10 mouse cellular contexts compared by ENCODE assay signal in genomic region chr11:118573569-118573968, GRCm38 (mm10).
DNase-seq lines count a peak whose midpoint lies in the region; TF ChIP-seq lines count a peak whose summit lies in the region.
"Had no signal": no experiment of that assay in that cellular context is flagged by ENCODE, and none has a peak within 500 bp of the region (broad histone marks: within the 10 kb centered on the region; RNA-seq: fewer than 3 reads in every experiment).

No protein-coding gene starts in this region.

- no peak overlapping the region for H3K4me3 ChIP-seq in kidney, adult 2 months (ENCODE audit: insufficient read depth, low read depth, low read length)
- H3K4me3 ChIP-seq in ES-Bruce4 (ENCODE audit: low read depth, low read length) = no peak overlapping the region
- no peak overlapping the region for H3K4me3 ChIP-seq in forebrain, embryonic 10.5 days
- H3K4me3 ChIP-seq: embryonic facial prominence, embryonic 12.5 days; limb, embryonic 15.5 days had no signal

- DNase-seq in kidney, adult 2 months = peak; percentile 27
- no peak for DNase-seq in kidney, adult 9 months
- peak; percentile 60 for DNase-seq in brain, adult 2 months (ENCODE audit: low read depth, low spot score)
- peak; percentile 78 for DNase-seq in forebrain, embryonic 10.5 days (ENCODE audit: extremely low spot score, low spot score)
- DNase-seq in layer of hippocampus, postnatal 10 days (ENCODE audit: low spot score in 2 of 2) = peak; percentile 82 to 83
- peak; percentile 85 for DNase-seq in neural tube, embryonic 10.5 days (ENCODE audit: extremely low spot score, low spot score)
- peak; percentile 32 for DNase-seq in urinary bladder, postnatal 25 days (ENCODE audit: low spot score)

- no peak for TF ChIP-seq POLR2A in kidney, adult 2 months (IDR thresholded peaks at IDR 0.05; ENCODE audit: low read depth, low read length)
- no peak for TF ChIP-seq POLR2A in ES-Bruce4 (IDR thresholded peaks at IDR 0.05; ENCODE audit: insufficient read depth, low read length)

- H3K4me1 ChIP-seq in kidney, adult 2 months (ENCODE audit: control insufficient read depth, insufficient read depth, low read length) = no peaks in the 10 kb centered on the region
- no peaks in the 10 kb centered on the region for H3K4me1 ChIP-seq in ES-Bruce4 (ENCODE audit: control insufficient read depth, insufficient read depth, low read length)
- H3K4me1 ChIP-seq in forebrain, embryonic 10.5 days = peaks cover 33% of the 10 kb centered on the region

- no peak overlapping the region for H3K27ac ChIP-seq in kidney, adult 2 months (ENCODE audit: insufficient read depth, low read depth, low read length)
- H3K27ac ChIP-seq in ES-Bruce4 (ENCODE audit: insufficient read depth, low read length) = no peak overlapping the region
- no peak overlapping the region for H3K27ac ChIP-seq in forebrain, embryonic 10.5 days
- H3K27ac ChIP-seq: embryonic facial prominence, embryonic 12.5 days; limb, embryonic 15.5 days had no signal

- no peaks in the 10 kb centered on the region for H3K36me3 ChIP-seq in kidney, adult 2 months (ENCODE audit: control insufficient read depth, insufficient read depth, low read length)
- no peaks in the 10 kb centered on the region for H3K36me3 ChIP-seq in ES-Bruce4 (ENCODE audit: control insufficient read depth, insufficient read depth, low read length, poor library complexity, severe bottlenecking)
- no peaks in the 10 kb centered on the region for H3K36me3 ChIP-seq in forebrain, embryonic 10.5 days (replicated peaks)
- H3K36me3 ChIP-seq: embryonic facial prominence, embryonic 12.5 days; limb, embryonic 15.5 days had no signal

- no peak for TF ChIP-seq EP300 in ES-Bruce4 (IDR thresholded peaks at IDR 0.05; ENCODE audit: insufficient read depth, low read depth, low read length)

- peak; percentile 62 for TF ChIP-seq CTCF in kidney, adult 2 months (conservative IDR thresholded peaks at IDR 0.05; ENCODE audit: insufficient read depth, insufficient read length, low read depth, low read length)
- peak; percentile 95 for TF ChIP-seq CTCF in ES-Bruce4 (IDR thresholded peaks at IDR 0.05; ENCODE audit: low read depth, low read length)

- 0% methylated on average over 3 of the region's 3 CpGs for WGBS in kidney, adult 2 months
- WGBS in forebrain, embryonic 10.5 days = 0% methylated on average over 3 of the region's 3 CpGs

- no peaks in the 10 kb centered on the region for H3K9me3 ChIP-seq in ES-Bruce4 (replicated peaks; ENCODE audit: control insufficient read depth, insufficient read depth, low read length, poor library complexity, severe bottlenecking)
- H3K9me3 ChIP-seq in forebrain, embryonic 10.5 days = no peaks in the 10 kb centered on the region
- H3K9me3 ChIP-seq: embryonic facial prominence, embryonic 12.5 days; limb, embryonic 15.5 days had no signal

- H3K9ac ChIP-seq in ES-Bruce4 (ENCODE audit: low read depth, poor library complexity, severe bottlenecking) = no peak overlapping the region
- H3K9ac ChIP-seq: embryonic facial prominence, embryonic 12.5 days; limb, embryonic 15.5 days had no signal

- no peaks in the 10 kb centered on the region; the same call in 1 of the 2 replicates for H3K27me3 ChIP-seq in kidney, adult 2 months (replicated peaks; ENCODE audit: control insufficient read depth, insufficient read depth, low read length)
- H3K27me3 ChIP-seq in ES-Bruce4 (ENCODE audit: control insufficient read depth, insufficient read depth, low read length, poor library complexity, severe bottlenecking) = peaks cover 9% of the 10 kb centered on the region
- peaks cover 88% of the 10 kb centered on the region for H3K27me3 ChIP-seq in forebrain, embryonic 10.5 days (ENCODE audit: poor library complexity, severe bottlenecking)
